Mouse (Mus musculus) embryonic fibroblast, embryonic 13.5 days (primary cell): ENCODE measurements around the gene Dnajb7. TPM values are rescaled to one million over a fixed set of nuclear protein-coding genes. Genes with fewer than 3 reads are reported as not detected.

Source experiments
- H3K27ac ChIP-seq: 2 replicates; pipeline ENCODE4 v1.5.1; 2012; ENCODE audit warnings: low read length, control low read depth, inconsistent platforms; ENCODE audit not compliant: insufficient read depth
- H3K4me1 ChIP-seq: 2 replicates; pipeline ENCODE4 v1.6.1; 2011; ENCODE audit warnings: low read length; ENCODE audit not compliant: control insufficient read depth, insufficient read depth
- H3K4me3 ChIP-seq: 2 replicates; pipeline ENCODE4 v1.5.1; 2011; ENCODE audit warnings: mild to moderate bottlenecking, control low read depth, low read length; ENCODE audit not compliant: insufficient read depth
- CTCF ChIP-seq: IDR thresholded peaks from 2 replicates; pipeline ENCODE4 v1.5.1; 2011; ENCODE audit warnings: mild to moderate bottlenecking, control low read depth, low read length, moderate library complexity, borderline replicate concordance; ENCODE audit not compliant: insufficient read depth
- POLR2A ChIP-seq: IDR thresholded peaks from 2 replicates; pipeline ENCODE4 v1.6.1; 2011; ENCODE audit warnings: low read depth, mild to moderate bottlenecking, control low read depth, low read length, moderate library complexity
- polyA plus RNA-seq: library from polyadenylated mRNA; stranded (reverse); fragments of >200 nt; gene quantifications from 2 replicates; pipeline ENCODE4 v1.2.4, GENCODE M21; 2011; ENCODE audit warnings: low read depth; ENCODE audit not compliant: missing spikeins, insufficient read length

Dnajb7 gene
- polyA plus RNA-seq, 1 experiment = not detected

GRCm38 (mm10) chr15:81366241-81366640, 41.9 kb downstream of the Dnajb7 start:
- H3K4me3 ChIP-seq = no peak overlapping the region
- TF ChIP-seq CTCF (no peak), POLR2A (no peak)

GRCm38 (mm10) chr15:81365246-81365645, 42.9 kb downstream of the Dnajb7 start:
- TF ChIP-seq POLR2A (no peak), CTCF (no peak)
- Histone ChIP-seq H3K4me1 (peaks cover 3% of the 10 kb centered on the region; the same call in 1 of the 2 replicates), H3K4me3 (no peak overlapping the region), H3K27ac (no peak overlapping the region)

More at GRCm38 (mm10) chr15:81366241-81366640, 41.9 kb downstream of the Dnajb7 start:
- no peak overlapping the region for H3K27ac ChIP-seq
- peaks cover 3% of the 10 kb centered on the region; the same call in 1 of the 2 replicates for H3K4me1 ChIP-seq

GRCm38 (mm10) chr15:81364271-81364670, 43.8 kb downstream of the Dnajb7 start:
- H3K27ac ChIP-seq = no peak overlapping the region
- H3K4me3 ChIP-seq = no peak overlapping the region
- TF ChIP-seq POLR2A = no peak
- TF ChIP-seq CTCF = no peak
- H3K4me1 ChIP-seq = peaks cover 3% of the 10 kb centered on the region; the same call in 1 of the 2 replicates

GRCm38 (mm10) chr15:81362501-81362900, 45.6 kb downstream of the Dnajb7 start:
- TF ChIP-seq CTCF = no peak
- TF ChIP-seq POLR2A = no peak
- H3K4me1 ChIP-seq = peaks cover 7% of the 10 kb centered on the region
- no peak overlapping the region for H3K4me3 ChIP-seq
- peak overlapping the region; percentile 14; the same call in 1 of the 2 replicates for H3K27ac ChIP-seq

GRCm38 (mm10) chr15:81361417-81362015, 46.6 kb downstream of the Dnajb7 start:
- Histone ChIP-seq H3K4me3 (no peak overlapping the region), H3K4me1 (peaks cover 7% of the 10 kb centered on the region), H3K27ac (peak overlapping the region; percentile 9; the same call in 1 of the 2 replicates)
- no peak for TF ChIP-seq CTCF
- no peak for TF ChIP-seq POLR2A

GRCm38 (mm10) chr15:81361022-81361404, 47.1 kb downstream of the Dnajb7 start:
- TF ChIP-seq CTCF (no peak), POLR2A (no peak)
- Histone ChIP-seq H3K27ac (peak overlapping the region; percentile 9; the same call in 1 of the 2 replicates), H3K4me1 (peaks cover 7% of the 10 kb centered on the region), H3K4me3 (no peak overlapping the region; the same call in 1 of the 2 replicates)

- TF ChIP-seq CTCF = no peak
- peak; percentile 90 for TF ChIP-seq POLR2A
- Histone ChIP-seq H3K4me1 (peaks cover 7% of the 10 kb centered on the region), H3K4me3 (peak within 1 kb of the TSS; percentile 67), H3K27ac (peak within 1 kb of the TSS; percentile 19)
These were observed 47.6 kb downstream of the Dnajb7 start, which contains the start of gene Slc25a17 for GRCm38 (mm10) chr15:81360345-81361021. Slc25a17 (minus strand) TSS chr15:81360812.

- no peak for TF ChIP-seq POLR2A
- no peak for TF ChIP-seq CTCF
- Histone ChIP-seq H3K27ac (no peak overlapping the region), H3K4me3 (no peak overlapping the region; the same call in 1 of the 2 replicates), H3K4me1 (peaks cover 7% of the 10 kb centered on the region)
These were observed 48.7 kb downstream of the Dnajb7 start for GRCm38 (mm10) chr15:81359421-81359820.

GRCm38 (mm10) chr15:81358943-81359342, 49.2 kb downstream of the Dnajb7 start:
- no peak for TF ChIP-seq CTCF
- no peak for TF ChIP-seq POLR2A

GRCm38 (mm10) chr15:81356946-81357345, 51.2 kb downstream of the Dnajb7 start:
- TF ChIP-seq CTCF (no peak), POLR2A (no peak)
- H3K4me3 ChIP-seq = no peak overlapping the region
- H3K4me1 ChIP-seq = peaks cover 7% of the 10 kb centered on the region
- no peak overlapping the region for H3K27ac ChIP-seq

More at GRCm38 (mm10) chr15:81358943-81359342, 49.2 kb downstream of the Dnajb7 start:
- Histone ChIP-seq H3K4me3 (no peak overlapping the region; the same call in 1 of the 2 replicates), H3K4me1 (peaks cover 7% of the 10 kb centered on the region), H3K27ac (no peak overlapping the region)

Other genes starting within 250 kb of the Dnajb7 start
- 36.6 and 38.4 TPM in 2 replicates for gene Mrtfa, start 217.5 kb downstream of the Dnajb7 start, polyA plus RNA-seq
- gene Mchr1, start 172.8 kb downstream of the Dnajb7 start, polyA plus RNA-seq = 0.75 and 1.1 TPM in 2 replicates
- gene Slc25a17, start 47.5 kb downstream of the Dnajb7 start, polyA plus RNA-seq = 89.1 and 93.1 TPM in 2 replicates
- 337 and 357 TPM in 2 replicates for gene St13, start 8.2 kb downstream of the Dnajb7 start, polyA plus RNA-seq
- gene Xpnpep3, start 8.2 kb downstream of the Dnajb7 start, polyA plus RNA-seq = 12.4 and 21.8 TPM in 2 replicates
- gene Rbx1, start 58.0 kb upstream of the Dnajb7 start, polyA plus RNA-seq = 129 and 132 TPM in 2 replicates
- 63.6 and 67.2 TPM in 2 replicates for gene Ep300, start 177.1 kb upstream of the Dnajb7 start, polyA plus RNA-seq